Mouse (Mus musculus) intestine, embryonic 15.5 days (tissue): ENCODE data around the gene Bcl2. TPM values are rescaled to one million over a fixed set of nuclear protein-coding genes. Genes with fewer than 3 reads are reported as not detected.

Experiments used
- polyA plus RNA-seq: library from polyadenylated mRNA; unstranded; fragments of >200 nt; fragmentation: Nextera tagmentation; extraction: Ambion mirVana; gene quantifications from 2 replicates; pipeline ENCODE4 v1.2.1, GENCODE M21; 2015

The Bcl2 gene
- polyA plus RNA-seq, 1 experiment from 2014 or later: 13.2 TPM

Other genes starting within 250 kb of the Bcl2 start
- gene Kdsr, start 45.5 kb upstream of the Bcl2 start, polyA plus RNA-seq: 13.2 and 14.9 TPM in 2 replicates
- 66.5 and 82.2 TPM in 2 replicates for gene Vps4b, start 82.5 kb upstream of the Bcl2 start, polyA plus RNA-seq
- gene Serpinb5, start 146.9 kb upstream of the Bcl2 start, polyA plus RNA-seq: 0.09 and 0.14 TPM in 2 replicates
- 0.08 TPM in 1 of 2 replicates, not detected in the other for gene Serpinb12, start 220.2 kb upstream of the Bcl2 start, polyA plus RNA-seq